Mouse (Mus musculus): ENCODE data around the gene Fshb. TPM values are rescaled to one million over a fixed set of nuclear protein-coding genes. Genes with fewer than 3 reads are reported as not detected.

Fshb gene
- polyA plus RNA-seq (2012; fragmentation: generic; extraction: Trizol) = not detected
- long read RNA-seq, experiment 1 = 0 reads
- long read RNA-seq, experiment 2 = 0 reads

DNA sequence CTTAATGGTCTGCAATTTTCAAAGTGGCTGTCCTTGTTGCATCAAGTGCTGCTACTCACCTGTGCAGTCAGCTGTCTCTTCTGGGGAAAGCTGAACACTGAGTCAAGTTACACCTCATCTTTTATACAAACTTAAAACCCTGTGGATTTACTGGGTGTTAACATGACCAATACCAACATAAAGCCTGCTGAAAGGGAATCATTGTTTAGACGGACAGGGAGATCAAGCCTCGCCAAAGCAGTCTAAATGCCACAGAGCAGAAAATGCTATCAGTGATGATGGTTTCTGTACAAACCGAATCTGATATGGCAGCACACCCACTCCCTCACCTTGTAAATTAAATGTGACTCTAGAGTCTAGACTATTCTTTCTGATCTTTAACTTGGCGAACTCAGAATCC lies at the start of gene Fshb:
TSS of gene Fshb (minus strand) at position 101 of the 400 bp plus-strand sequence.
- TF ChIP-seq USF1 (IDR thresholded peaks at IDR 0.05; ENCODE audit: low read depth) (no peak), CEBPB (IDR thresholded peaks at IDR 0.05; ENCODE audit: low read depth) (no peak), CTCF (IDR thresholded peaks at IDR 0.05; ENCODE audit: control insufficient read depth, insufficient read depth, insufficient read length) (no peak), MYOG (IDR thresholded peaks at IDR 0.05; ENCODE audit: control insufficient read depth, extremely low read depth, insufficient read length) (no peak), MYOD1 (IDR thresholded peaks at IDR 0.05; ENCODE audit: control insufficient read depth, insufficient read length, low read depth) (no peak), FOSL1 (IDR thresholded peaks at IDR 0.05; ENCODE audit: insufficient read depth, low read length, poor library complexity, severe bottlenecking) (no peak), MAX (IDR thresholded peaks at IDR 0.05) (no peak)
- H3K36me3 ChIP-seq (ENCODE audit: control insufficient read depth, insufficient read depth) = no peaks in the 10 kb centered on the region
- H3K4me3 ChIP-seq (ENCODE audit: insufficient read depth, poor library complexity, severe bottlenecking) = no peak within 1 kb of the TSS
- no peaks in the 10 kb centered on the region for H3K79me3 ChIP-seq (ENCODE audit: low read depth)
- H3K27me3 ChIP-seq (ENCODE audit: control insufficient read depth, insufficient read depth, insufficient read length) = no peaks in the 10 kb centered on the region
- no peak within 1 kb of the TSS for H3ac ChIP-seq (ENCODE audit: control insufficient read depth, insufficient read length, low read depth)
- no peaks in the 10 kb centered on the region for H3K79me2 ChIP-seq (ENCODE audit: control insufficient read depth, insufficient read depth)

DNA sequence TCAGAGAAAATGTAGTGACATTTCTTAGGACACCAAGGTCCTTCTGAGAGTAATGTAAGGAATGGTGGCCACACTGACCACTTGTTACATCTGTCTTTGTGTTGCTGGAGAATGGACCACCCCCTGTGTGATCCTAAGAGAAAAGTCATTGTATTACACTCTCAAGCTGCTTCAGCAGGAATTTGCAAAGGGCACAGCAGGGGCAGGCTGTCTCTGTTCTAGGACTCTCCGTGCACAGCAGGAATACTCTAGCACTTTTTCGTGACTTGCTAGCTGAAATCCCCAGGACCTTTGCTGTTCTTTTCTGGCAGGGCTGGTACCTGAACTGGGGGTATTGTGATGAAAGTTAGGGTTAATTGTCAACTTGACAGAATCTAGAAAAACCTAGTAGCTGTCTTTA lies 24.8 kb upstream of the Fshb start:
- no peaks in the 10 kb centered on the region for H3K36me3 ChIP-seq (ENCODE audit: control insufficient read depth, insufficient read depth)
- no peaks in the 10 kb centered on the region for H3K79me3 ChIP-seq (ENCODE audit: low read depth)
- no peaks in the 10 kb centered on the region for H3K79me2 ChIP-seq (ENCODE audit: control insufficient read depth, insufficient read depth)
- TF ChIP-seq MAX (IDR thresholded peaks at IDR 0.05) (no peak), CTCF (IDR thresholded peaks at IDR 0.05; ENCODE audit: control insufficient read depth, insufficient read depth, insufficient read length) (no peak), FOSL1 (IDR thresholded peaks at IDR 0.05; ENCODE audit: insufficient read depth, low read length, poor library complexity, severe bottlenecking) (no peak), USF1 (IDR thresholded peaks at IDR 0.05; ENCODE audit: low read depth) (no peak), MYOG (IDR thresholded peaks at IDR 0.05; ENCODE audit: control insufficient read depth, extremely low read depth, insufficient read length) (no peak), CEBPB (IDR thresholded peaks at IDR 0.05; ENCODE audit: low read depth) (no peak), MYOD1 (IDR thresholded peaks at IDR 0.05; ENCODE audit: control insufficient read depth, insufficient read length, low read depth) (no peak)
- no peaks in the 10 kb centered on the region for H3K27me3 ChIP-seq (ENCODE audit: control insufficient read depth, insufficient read depth, insufficient read length)
- no peak overlapping the region for H3K4me3 ChIP-seq (ENCODE audit: insufficient read depth, poor library complexity, severe bottlenecking)
- no peak overlapping the region for H3ac ChIP-seq (ENCODE audit: control insufficient read depth, insufficient read length, low read depth)

DNA sequence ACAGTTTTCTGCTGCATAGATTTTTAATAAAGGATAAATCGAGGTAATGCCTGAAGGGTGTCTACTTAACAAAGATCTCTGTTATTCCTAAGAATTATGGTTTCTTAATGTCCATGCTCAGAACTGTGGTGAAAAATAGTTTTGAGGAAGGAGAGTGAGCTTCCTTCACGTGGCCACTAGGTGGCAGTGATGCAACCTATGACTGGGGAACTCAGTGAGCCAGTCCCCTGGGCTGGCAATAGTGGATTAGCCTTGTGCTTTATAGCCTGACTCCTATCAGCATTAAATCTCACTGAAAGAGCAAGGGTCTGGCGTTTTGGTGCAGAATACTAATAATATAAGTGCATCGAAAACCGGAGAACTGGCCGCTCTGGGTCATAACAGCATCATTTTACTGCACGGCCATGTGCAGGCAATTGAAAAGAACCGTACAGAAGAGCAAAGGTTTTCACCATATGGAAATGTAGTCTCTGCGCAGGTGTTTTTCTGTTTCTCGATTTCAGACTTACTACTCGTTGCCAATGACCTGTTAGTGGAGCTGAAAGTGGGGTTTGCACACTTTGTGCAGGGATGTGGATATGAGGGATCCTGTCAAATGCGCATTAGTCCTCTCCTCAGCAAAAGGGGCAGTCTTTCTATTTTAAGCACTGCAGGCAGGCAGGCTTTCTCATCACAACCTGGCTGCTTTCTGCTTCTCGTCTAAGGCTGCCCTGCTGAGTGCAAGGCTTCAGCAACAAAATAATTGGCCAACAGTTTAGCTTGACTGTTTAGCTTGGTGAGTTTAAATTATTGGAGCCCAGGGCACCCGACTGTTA lies 23.8 kb upstream of the Fshb start:
- Histone ChIP-seq H3K27me3 (ENCODE audit: control insufficient read depth, insufficient read depth, insufficient read length) (no peaks in the 10 kb centered on the region), H3ac (ENCODE audit: control insufficient read depth, insufficient read length, low read depth) (no peak overlapping the region), H3K36me3 (ENCODE audit: control insufficient read depth, insufficient read depth) (no peaks in the 10 kb centered on the region), H3K79me3 (ENCODE audit: low read depth) (no peaks in the 10 kb centered on the region), H3K79me2 (ENCODE audit: control insufficient read depth, insufficient read depth) (no peaks in the 10 kb centered on the region), H3K4me3 (ENCODE audit: insufficient read depth, poor library complexity, severe bottlenecking) (no peak overlapping the region)
- TF ChIP-seq USF1 (IDR thresholded peaks at IDR 0.05; ENCODE audit: low read depth) = no peak
- TF ChIP-seq CTCF (IDR thresholded peaks at IDR 0.05; ENCODE audit: control insufficient read depth, insufficient read depth, insufficient read length) = peak; percentile 31

DNA sequence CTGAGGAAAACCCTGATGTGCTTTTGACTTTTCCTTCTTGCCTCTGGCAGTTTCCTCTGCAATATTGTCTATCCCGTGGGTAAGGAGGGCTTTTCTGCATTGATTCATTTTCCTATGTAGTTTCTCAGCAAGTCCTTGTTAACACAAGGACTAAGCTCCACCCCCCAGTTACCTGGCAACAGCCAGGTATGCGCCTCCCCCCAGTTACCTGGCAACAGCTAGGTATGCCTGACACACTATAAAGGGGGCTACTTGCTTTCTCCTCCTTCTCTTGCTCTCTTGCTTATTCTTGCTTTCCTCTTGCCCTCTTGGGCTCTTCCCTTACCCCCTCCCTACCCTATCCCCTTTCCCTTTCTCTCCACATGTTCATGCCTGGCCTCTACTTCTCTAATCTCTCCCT lies 3.8 kb upstream of the Fshb start:
- H3K36me3 ChIP-seq (ENCODE audit: control insufficient read depth, insufficient read depth) = no peaks in the 10 kb centered on the region
- H3K79me2 ChIP-seq (ENCODE audit: control insufficient read depth, insufficient read depth) = no peaks in the 10 kb centered on the region
- H3ac ChIP-seq (ENCODE audit: control insufficient read depth, insufficient read length, low read depth) = no peak overlapping the region
- no peaks in the 10 kb centered on the region for H3K79me3 ChIP-seq (ENCODE audit: low read depth)
- TF ChIP-seq MYOD1 (IDR thresholded peaks at IDR 0.05; ENCODE audit: control insufficient read depth, insufficient read length, low read depth) (no peak), MYOG (IDR thresholded peaks at IDR 0.05; ENCODE audit: control insufficient read depth, extremely low read depth, insufficient read length) (no peak), MAX (IDR thresholded peaks at IDR 0.05) (no peak), CEBPB (IDR thresholded peaks at IDR 0.05; ENCODE audit: low read depth) (no peak), USF1 (IDR thresholded peaks at IDR 0.05; ENCODE audit: low read depth) (no peak)
- no peaks in the 10 kb centered on the region for H3K27me3 ChIP-seq (ENCODE audit: control insufficient read depth, insufficient read depth, insufficient read length)
- H3K4me3 ChIP-seq (ENCODE audit: insufficient read depth, poor library complexity, severe bottlenecking) = no peak overlapping the region

DNA sequence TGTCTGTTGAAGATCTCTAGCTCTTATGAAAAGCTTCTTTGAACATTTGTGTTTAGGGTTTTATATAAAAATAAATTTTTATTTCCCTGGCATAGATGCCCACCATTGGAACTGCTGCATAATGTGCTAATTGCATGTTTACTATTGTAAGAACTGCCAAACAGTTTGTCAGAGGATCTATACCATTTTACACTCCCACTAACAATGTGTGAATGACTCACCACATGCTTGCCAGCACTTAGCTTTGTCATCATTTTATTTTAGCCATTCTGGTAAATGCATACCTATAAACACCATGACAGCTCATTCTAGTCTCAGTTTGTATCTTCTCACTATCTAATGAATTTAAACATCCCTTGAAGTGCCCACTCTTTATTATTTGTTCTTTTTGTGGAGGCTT lies 13.5 kb downstream of the Fshb start:
- H3K36me3 ChIP-seq (ENCODE audit: control insufficient read depth, insufficient read depth) = no peaks in the 10 kb centered on the region
- no peak overlapping the region for H3K4me3 ChIP-seq (ENCODE audit: insufficient read depth, poor library complexity, severe bottlenecking)
- no peak for TF ChIP-seq MAX (IDR thresholded peaks at IDR 0.05)
- TF ChIP-seq CTCF (IDR thresholded peaks at IDR 0.05; ENCODE audit: control insufficient read depth, insufficient read depth, insufficient read length) = no peak
- TF ChIP-seq CEBPB (IDR thresholded peaks at IDR 0.05; ENCODE audit: low read depth) = no peak
- TF ChIP-seq USF1 (IDR thresholded peaks at IDR 0.05; ENCODE audit: low read depth) = no peak
- TF ChIP-seq MYOG (IDR thresholded peaks at IDR 0.05; ENCODE audit: control insufficient read depth, extremely low read depth, insufficient read length) = no peak
- H3ac ChIP-seq (ENCODE audit: control insufficient read depth, insufficient read length, low read depth) = no peak overlapping the region
- no peaks in the 10 kb centered on the region for H3K79me3 ChIP-seq (ENCODE audit: low read depth)
- no peaks in the 10 kb centered on the region for H3K27me3 ChIP-seq (ENCODE audit: control insufficient read depth, insufficient read depth, insufficient read length)
- no peaks in the 10 kb centered on the region for H3K79me2 ChIP-seq (ENCODE audit: control insufficient read depth, insufficient read depth)

GRCm38 (mm10) chr2:107040816-107041215 lies 18.6 kb downstream of the Fshb start:
- no peaks in the 10 kb centered on the region for H3K79me2 ChIP-seq (ENCODE audit: control insufficient read depth, insufficient read depth)
- H3K4me3 ChIP-seq (ENCODE audit: insufficient read depth, poor library complexity, severe bottlenecking) = no peak overlapping the region
- no peaks in the 10 kb centered on the region for H3K27me3 ChIP-seq (ENCODE audit: control insufficient read depth, insufficient read depth, insufficient read length)
- TF ChIP-seq CEBPB (IDR thresholded peaks at IDR 0.05; ENCODE audit: low read depth) = no peak
- H3ac ChIP-seq (ENCODE audit: control insufficient read depth, insufficient read length, low read depth) = no peak overlapping the region
- no peaks in the 10 kb centered on the region for H3K36me3 ChIP-seq (ENCODE audit: control insufficient read depth, insufficient read depth)
- no peaks in the 10 kb centered on the region for H3K79me3 ChIP-seq (ENCODE audit: low read depth)
